Mouse (Mus musculus): ENCODE measurements around the gene H13. TPM values are rescaled to one million over a fixed set of nuclear protein-coding genes. Genes with fewer than 3 reads are reported as not detected.
A peak's percentile ranks its signal among the peaks of the same experiment; 100 is the strongest.

H13 gene
- polyA plus RNA-seq, 1 experiment from 2014 or later, result 88.6 TPM

DNA sequence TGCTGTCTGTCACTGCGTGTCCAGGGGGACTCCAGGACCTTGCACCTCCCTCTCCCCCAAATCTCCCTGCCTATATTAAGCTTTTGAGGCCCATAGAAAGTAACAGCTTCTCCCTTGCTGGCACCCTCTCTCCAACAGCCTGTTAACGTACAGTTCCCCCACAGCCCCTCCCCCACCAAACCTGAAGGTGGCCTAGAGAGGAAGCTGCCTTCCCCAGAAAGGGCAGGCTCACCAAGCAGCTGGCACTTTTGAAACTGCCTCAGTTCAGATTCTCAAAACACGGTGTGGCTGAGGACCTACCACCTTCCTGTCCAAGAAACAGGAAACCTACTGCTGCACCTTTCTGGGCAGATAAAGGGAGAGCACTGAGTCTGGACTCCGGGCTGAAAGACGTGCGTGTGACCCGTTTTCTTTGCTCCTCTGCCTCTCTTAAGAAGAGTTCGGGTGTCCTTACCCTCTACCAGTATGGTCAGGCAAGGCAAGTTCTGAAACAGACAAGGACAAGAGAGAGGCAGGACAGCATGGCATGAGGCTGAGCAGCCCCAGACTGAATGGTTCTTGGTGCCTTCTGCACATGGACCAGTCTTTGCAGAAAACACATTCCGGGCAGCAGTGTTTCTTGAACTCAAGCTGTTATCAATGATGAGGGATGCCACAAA is 1.9 kb downstream of the H13 start:
- peak overlapping the region; percentile 92; the same call in 1 of the 2 replicates for H3K9ac ChIP-seq (ENCODE audit: low read depth, low read length)
- peak overlapping the region; percentile 96 for H3K4me3 ChIP-seq (ENCODE audit: low read depth, low read length)
- H3K4me2 ChIP-seq, result peak overlapping the region; percentile 95
- peak overlapping the region; percentile 41; the same call in 1 of the 2 replicates for H3K27ac ChIP-seq (ENCODE audit: low read depth, low read length)
- H3K4me1 ChIP-seq (replicated peaks; ENCODE audit: control insufficient read depth, insufficient read depth, low read length), result peaks cover 32% of the 10 kb centered on the region
- DNase-seq (ENCODE audit: low spot score), result no peak
- WGBS, result 26% methylated on average over 9 of the region's 9 CpGs
- no peaks in the 10 kb centered on the region for H3K9me3 ChIP-seq (ENCODE audit: control insufficient read depth, low read length)
- H3K27me3 ChIP-seq (replicated peaks; ENCODE audit: control insufficient read depth, insufficient read depth, low read length), result no peaks in the 10 kb centered on the region
- no peak; the same call in 1 of the 2 replicates for ATAC-seq (replicated peaks; ENCODE audit: low FRiP score)
- H3K36me3 ChIP-seq (ENCODE audit: control insufficient read depth, insufficient read depth, low read length), result peaks cover 12% of the 10 kb centered on the region

DNA sequence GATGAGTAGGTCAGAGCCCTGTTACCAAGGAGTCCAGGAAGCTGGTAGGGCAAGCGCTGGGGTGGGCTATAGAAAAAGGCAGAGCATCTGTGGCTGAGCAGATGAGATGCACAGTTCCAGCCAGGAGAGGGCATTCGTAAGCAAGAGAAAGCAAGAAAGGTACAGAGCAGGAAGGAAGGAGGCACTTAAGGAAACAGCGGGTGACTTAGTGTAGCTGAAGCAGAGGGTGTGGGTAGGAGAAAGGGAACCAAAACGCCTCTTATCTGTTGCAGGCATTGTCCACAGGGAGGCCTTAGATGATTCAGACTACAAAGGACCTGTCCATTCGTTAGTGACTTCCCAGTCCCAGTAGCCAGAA is 2.4 kb downstream of the H13 start:
- peak overlapping the region; percentile 95 for H3K4me2 ChIP-seq
- H3K36me3 ChIP-seq (ENCODE audit: control insufficient read depth, insufficient read depth, low read length), result peaks cover 17% of the 10 kb centered on the region
- no peaks in the 10 kb centered on the region for H3K9me3 ChIP-seq (ENCODE audit: control insufficient read depth, low read length)
- 18% methylated on average over 5 of the region's 5 CpGs for WGBS
- H3K4me3 ChIP-seq (ENCODE audit: low read depth, low read length), result peak overlapping the region; percentile 96
- no peak overlapping the region; the same call in 1 of the 2 replicates for H3K27ac ChIP-seq (ENCODE audit: low read depth, low read length)
- DNase-seq (ENCODE audit: low spot score) (no peak), ATAC-seq (replicated peaks; ENCODE audit: low FRiP score) (peak; percentile 44)
- H3K9ac ChIP-seq (ENCODE audit: low read depth, low read length), result no peak overlapping the region
- H3K4me1 ChIP-seq (replicated peaks; ENCODE audit: control insufficient read depth, insufficient read depth, low read length), result peaks cover 32% of the 10 kb centered on the region
- H3K27me3 ChIP-seq (replicated peaks; ENCODE audit: control insufficient read depth, insufficient read depth, low read length), result no peaks in the 10 kb centered on the region

DNA sequence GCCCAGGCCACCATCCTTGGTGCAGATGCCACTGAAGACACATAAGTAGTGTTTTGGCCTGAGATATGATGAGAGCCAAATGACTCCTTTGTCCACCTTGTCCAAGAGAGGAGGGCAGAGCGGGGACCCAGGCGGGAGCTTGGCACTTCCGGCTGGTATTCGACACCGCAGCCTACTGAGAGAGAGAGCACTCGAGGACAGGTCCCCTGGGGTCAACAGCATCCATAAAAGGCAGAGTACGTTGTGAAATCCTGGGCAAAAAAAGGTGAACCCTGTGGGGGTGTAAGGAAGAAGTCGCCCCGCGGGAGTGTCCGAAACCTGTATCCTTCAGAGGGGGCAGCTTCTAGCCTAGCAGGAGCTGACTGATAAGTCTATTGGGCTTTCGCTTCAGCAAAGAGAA is 2.9 kb downstream of the H13 start:
- H3K9ac ChIP-seq (ENCODE audit: low read depth, low read length), result no peak overlapping the region
- 87% methylated on average over 12 of the region's 12 CpGs for WGBS

DNA sequence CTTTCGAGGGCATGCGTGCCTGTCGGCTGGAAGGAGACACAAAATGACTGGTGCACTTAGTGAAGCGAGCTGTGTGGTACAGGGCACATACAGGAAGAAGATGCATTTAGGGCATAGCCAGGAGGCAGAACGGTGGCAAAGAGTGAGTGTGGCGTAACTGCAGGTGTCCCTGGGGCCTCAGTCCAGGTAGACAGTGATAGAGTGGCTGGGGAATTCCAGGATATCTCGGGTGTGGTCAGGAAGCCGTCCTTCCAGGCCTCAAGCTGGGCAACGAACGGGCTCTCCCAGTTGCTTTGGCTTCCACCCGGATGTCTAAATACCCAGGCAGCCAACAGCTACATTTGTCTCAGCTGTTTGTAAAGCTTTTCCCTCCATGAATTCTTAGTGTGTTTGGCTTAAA is 4.9 kb downstream of the H13 start:
- DNase-seq (ENCODE audit: low spot score) (no peak), ATAC-seq (replicated peaks; ENCODE audit: low FRiP score) (no peak)
- H3K9ac ChIP-seq (ENCODE audit: low read depth, low read length), result no peak overlapping the region
- no peak overlapping the region for H3K27ac ChIP-seq (ENCODE audit: low read depth, low read length)
- H3K27me3 ChIP-seq (replicated peaks; ENCODE audit: control insufficient read depth, insufficient read depth, low read length), result no peaks in the 10 kb centered on the region
- WGBS, result 82% methylated on average over 11 of the region's 11 CpGs
- H3K9me3 ChIP-seq (ENCODE audit: control insufficient read depth, low read length), result no peaks in the 10 kb centered on the region
- peaks cover 32% of the 10 kb centered on the region for H3K36me3 ChIP-seq (ENCODE audit: control insufficient read depth, insufficient read depth, low read length)
- H3K4me3 ChIP-seq (ENCODE audit: low read depth, low read length), result no peak overlapping the region
- H3K4me2 ChIP-seq, result no peak overlapping the region
- H3K4me1 ChIP-seq (replicated peaks; ENCODE audit: control insufficient read depth, insufficient read depth, low read length), result peaks cover 32% of the 10 kb centered on the region

More for the DNA sequence above, 2.9 kb downstream of the H13 start:
- Histone ChIP-seq H3K4me3 (ENCODE audit: low read depth, low read length) (peak overlapping the region; percentile 13; the same call in 1 of the 2 replicates), H3K27ac (ENCODE audit: low read depth, low read length) (no peak overlapping the region), H3K36me3 (ENCODE audit: control insufficient read depth, insufficient read depth, low read length) (peaks cover 20% of the 10 kb centered on the region), H3K9me3 (ENCODE audit: control insufficient read depth, low read length) (no peaks in the 10 kb centered on the region), H3K27me3 (replicated peaks; ENCODE audit: control insufficient read depth, insufficient read depth, low read length) (no peaks in the 10 kb centered on the region), H3K4me1 (replicated peaks; ENCODE audit: control insufficient read depth, insufficient read depth, low read length) (peaks cover 32% of the 10 kb centered on the region), H3K4me2 (peak overlapping the region; percentile 95)
- no peak for ATAC-seq (replicated peaks; ENCODE audit: low FRiP score)
- DNase-seq (ENCODE audit: low spot score), result no peak

DNA sequence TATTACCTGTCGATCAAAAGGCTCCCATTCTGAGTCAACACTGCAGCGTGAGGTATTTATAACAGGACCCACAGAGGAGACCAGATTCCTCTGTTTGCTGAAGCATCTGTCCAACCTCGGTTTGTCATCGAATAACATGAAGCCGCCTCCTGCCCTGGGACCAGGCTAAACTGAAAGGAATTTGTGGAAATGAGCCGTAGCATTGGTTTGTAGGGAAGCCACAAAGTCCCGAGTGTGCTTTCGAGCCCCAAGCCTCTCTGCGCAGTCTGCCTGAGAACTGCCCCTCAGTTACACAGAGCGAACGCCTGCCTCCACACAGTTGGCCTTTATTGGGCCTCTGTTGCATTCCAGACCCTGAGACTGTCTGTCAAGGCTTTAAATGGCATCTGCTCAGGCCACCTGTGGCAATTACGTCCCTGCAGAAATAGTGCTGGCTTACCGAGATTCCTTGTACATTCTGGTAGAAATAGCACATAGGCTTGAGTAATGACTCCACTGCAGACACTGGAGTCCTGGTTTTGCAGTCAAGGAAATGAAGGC is 6.1 kb downstream of the H13 start:
- no peak for ATAC-seq (replicated peaks; ENCODE audit: low FRiP score)
- Histone ChIP-seq H3K9me3 (ENCODE audit: control insufficient read depth, low read length) (no peaks in the 10 kb centered on the region), H3K4me3 (ENCODE audit: low read depth, low read length) (no peak overlapping the region), H3K27ac (ENCODE audit: low read depth, low read length) (no peak overlapping the region), H3K9ac (ENCODE audit: low read depth, low read length) (no peak overlapping the region), H3K27me3 (replicated peaks; ENCODE audit: control insufficient read depth, insufficient read depth, low read length) (no peaks in the 10 kb centered on the region), H3K36me3 (ENCODE audit: control insufficient read depth, insufficient read depth, low read length) (peaks cover 37% of the 10 kb centered on the region), H3K4me2 (no peak overlapping the region), H3K4me1 (replicated peaks; ENCODE audit: control insufficient read depth, insufficient read depth, low read length) (peaks cover 29% of the 10 kb centered on the region)
- WGBS, result 89% methylated on average over 13 of the region's 13 CpGs
- DNase-seq (ENCODE audit: low spot score), result no peak

DNA sequence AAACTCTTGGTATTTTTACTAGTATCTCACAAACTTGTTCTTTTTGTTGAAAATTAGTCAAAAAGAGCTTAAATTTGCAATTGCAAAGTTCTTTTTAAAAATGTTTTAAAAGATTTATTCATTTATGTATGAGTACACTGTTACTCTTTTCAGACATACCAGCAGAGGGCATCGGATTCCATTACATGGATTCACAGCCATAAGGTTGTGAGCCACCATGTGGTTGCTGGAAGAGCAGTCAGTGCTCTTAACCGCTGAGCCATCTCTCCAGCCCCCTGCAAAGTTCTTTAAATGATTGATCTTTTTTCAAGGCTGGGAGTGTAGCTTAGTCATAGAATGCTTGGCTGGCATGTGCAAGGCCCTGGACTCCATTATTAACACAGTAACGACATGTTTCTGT is 9.0 kb downstream of the H13 start:
- H3K4me2 ChIP-seq, result no peak overlapping the region
- no peak for ATAC-seq (replicated peaks; ENCODE audit: low FRiP score)
- H3K36me3 ChIP-seq (ENCODE audit: control insufficient read depth, insufficient read depth, low read length), result peaks cover 54% of the 10 kb centered on the region
- H3K9ac ChIP-seq (ENCODE audit: low read depth, low read length), result no peak overlapping the region
- peaks cover 6% of the 10 kb centered on the region; the same call in 1 of the 2 replicates for H3K4me1 ChIP-seq (replicated peaks; ENCODE audit: control insufficient read depth, insufficient read depth, low read length)
- WGBS, result 73% methylated on average over 3 of the region's 3 CpGs
- no peak overlapping the region for H3K4me3 ChIP-seq (ENCODE audit: low read depth, low read length)
- no peaks in the 10 kb centered on the region for H3K27me3 ChIP-seq (replicated peaks; ENCODE audit: control insufficient read depth, insufficient read depth, low read length)
- DNase-seq (ENCODE audit: low spot score), result no peak
- H3K27ac ChIP-seq (ENCODE audit: low read depth, low read length), result no peak overlapping the region
- H3K9me3 ChIP-seq (ENCODE audit: control insufficient read depth, low read length), result no peaks in the 10 kb centered on the region

DNA sequence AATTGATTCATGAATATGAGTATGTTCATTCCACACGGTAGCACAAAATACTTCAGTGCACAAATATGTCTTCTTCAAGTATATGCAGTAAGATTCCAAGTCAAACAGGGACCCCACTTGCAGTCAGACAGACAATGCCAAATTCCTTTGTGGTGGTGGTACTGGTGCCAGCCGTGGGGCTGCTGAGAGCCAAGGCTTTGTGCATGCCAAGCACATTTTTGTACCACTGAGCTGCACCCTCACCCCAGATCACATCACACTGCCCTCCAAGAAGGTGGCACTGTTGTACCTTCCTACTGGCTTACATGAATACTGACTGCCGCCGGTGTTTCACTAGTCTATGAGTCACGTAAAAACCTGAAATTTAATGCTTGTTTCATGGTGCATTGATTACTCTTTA is 9.7 kb downstream of the H13 start:
- Histone ChIP-seq H3K36me3 (ENCODE audit: control insufficient read depth, insufficient read depth, low read length) (peaks cover 60% of the 10 kb centered on the region), H3K9ac (ENCODE audit: low read depth, low read length) (no peak overlapping the region), H3K4me1 (replicated peaks; ENCODE audit: control insufficient read depth, insufficient read depth, low read length) (peaks cover 6% of the 10 kb centered on the region; the same call in 1 of the 2 replicates), H3K27me3 (replicated peaks; ENCODE audit: control insufficient read depth, insufficient read depth, low read length) (no peaks in the 10 kb centered on the region), H3K9me3 (ENCODE audit: control insufficient read depth, low read length) (no peaks in the 10 kb centered on the region), H3K4me2 (no peak overlapping the region), H3K27ac (ENCODE audit: low read depth, low read length) (no peak overlapping the region), H3K4me3 (ENCODE audit: low read depth, low read length) (no peak overlapping the region)
- DNase-seq (ENCODE audit: low spot score) (no peak), ATAC-seq (replicated peaks; ENCODE audit: low FRiP score) (no peak)
- 86% methylated on average over 5 of the region's 5 CpGs for WGBS

DNA sequence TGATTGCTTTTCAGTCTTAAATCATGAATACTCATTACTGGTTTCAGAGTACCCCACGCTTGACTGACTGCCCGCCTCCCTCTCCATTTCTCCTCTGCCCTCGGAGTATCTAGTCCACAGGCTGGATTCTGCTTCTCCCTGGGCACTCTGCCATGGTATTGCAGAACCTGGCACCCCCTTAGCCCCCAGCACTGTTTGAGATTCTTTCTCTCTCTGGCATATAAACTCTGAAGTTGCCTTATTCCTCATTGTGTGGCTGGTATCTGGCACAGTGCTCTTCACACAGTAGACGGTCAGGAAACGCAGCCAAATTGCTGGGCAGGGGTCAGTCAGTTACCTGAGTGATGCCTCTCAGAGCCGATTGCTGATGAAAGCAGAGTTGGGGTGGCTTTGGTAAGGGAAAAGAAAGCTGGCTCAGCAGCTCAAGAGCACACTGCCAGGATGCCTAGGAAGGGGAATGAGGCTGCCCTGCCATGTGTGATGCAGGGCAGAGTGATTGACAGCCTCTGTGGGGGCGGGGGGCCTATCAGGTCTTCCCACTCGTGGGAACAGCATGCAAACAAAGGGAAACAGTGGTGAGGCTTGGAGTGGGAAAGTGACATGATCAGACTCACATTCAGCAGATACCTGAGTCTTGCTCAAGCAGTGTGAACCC is 10.6 kb downstream of the H13 start:
- Histone ChIP-seq H3K9me3 (ENCODE audit: control insufficient read depth, low read length) (no peaks in the 10 kb centered on the region), H3K36me3 (ENCODE audit: control insufficient read depth, insufficient read depth, low read length) (peaks cover 69% of the 10 kb centered on the region), H3K27me3 (replicated peaks; ENCODE audit: control insufficient read depth, insufficient read depth, low read length) (no peaks in the 10 kb centered on the region), H3K27ac (ENCODE audit: low read depth, low read length) (no peak overlapping the region), H3K4me2 (no peak overlapping the region), H3K4me1 (replicated peaks; ENCODE audit: control insufficient read depth, insufficient read depth, low read length) (peaks cover 4% of the 10 kb centered on the region; the same call in 1 of the 2 replicates), H3K9ac (ENCODE audit: low read depth, low read length) (no peak overlapping the region), H3K4me3 (ENCODE audit: low read depth, low read length) (no peak overlapping the region)
- ATAC-seq (replicated peaks; ENCODE audit: low FRiP score) (no peak), DNase-seq (ENCODE audit: low spot score) (no peak)
- 81% methylated on average over 8 of the region's 8 CpGs for WGBS

Data from liver, embryonic 11.5 days (tissue).